Mouse (Mus musculus): ENCODE measurements around the gene Gper1. TPM values are rescaled to one million over a fixed set of nuclear protein-coding genes. Genes with fewer than 3 reads are reported as not detected.

Gper1 gene
- total RNA-seq, 2 experiments from 2014 or later = not detected

Other genes starting within 250 kb of the Gper1 start
- 89.3 and 93.2 TPM in 2 replicates for gene Sun1, start 222.5 kb upstream of the Gper1 start, total RNA-seq (2014; fragmentation: Nextera tagmentation)
- gene Sun1, start 222.5 kb upstream of the Gper1 start, total RNA-seq (2017) = 72.3 and 92.9 TPM in 2 replicates
- 57.7 and 80.8 TPM in 2 replicates for gene Get4, start 170.8 kb upstream of the Gper1 start, total RNA-seq (2014; fragmentation: Nextera tagmentation)
- 19.5 and 38.6 TPM in 2 replicates for gene Get4, start 170.8 kb upstream of the Gper1 start, total RNA-seq (2017)
- 6.0 and 14.7 TPM in 2 replicates for gene Adap1, start 97.5 kb upstream of the Gper1 start, total RNA-seq (2014; fragmentation: Nextera tagmentation)
- 3.0 and 8.0 TPM in 2 replicates for gene Adap1, start 97.5 kb upstream of the Gper1 start, total RNA-seq (2017)
- 40.4 and 41.7 TPM in 2 replicates for gene Cox19, start 71.7 kb upstream of the Gper1 start, total RNA-seq (2014; fragmentation: Nextera tagmentation)
- gene Cox19, start 71.7 kb upstream of the Gper1 start, total RNA-seq (2017) = 27.4 and 43.8 TPM in 2 replicates
- not detected in 2 replicates for gene Cyp2w1, start 70.5 kb upstream of the Gper1 start, total RNA-seq (2014; fragmentation: Nextera tagmentation)
- not detected in 2 replicates for gene Cyp2w1, start 70.5 kb upstream of the Gper1 start, total RNA-seq (2017)
- gene Gpr146, start 45.5 kb upstream of the Gper1 start, total RNA-seq (2014; fragmentation: Nextera tagmentation) = 7.5 and 7.9 TPM in 2 replicates
- 5.3 and 6.0 TPM in 2 replicates for gene Gpr146, start 45.5 kb upstream of the Gper1 start, total RNA-seq (2017)
- gene C130050O18Rik, start 17.9 kb upstream of the Gper1 start, total RNA-seq (2014; fragmentation: Nextera tagmentation) = 0.79 TPM in 1 of 2 replicates, not detected in the other
- gene C130050O18Rik, start 17.9 kb upstream of the Gper1 start, total RNA-seq (2017) = 0.08 TPM in 1 of 2 replicates, not detected in the other
- 28.0 and 31.0 TPM in 2 replicates for gene 3110082I17Rik, start 37.4 kb downstream of the Gper1 start, total RNA-seq (2014; fragmentation: Nextera tagmentation)
- gene 3110082I17Rik, start 37.4 kb downstream of the Gper1 start, total RNA-seq (2017) = 40.1 and 74.7 TPM in 2 replicates
- 10.9 and 19.5 TPM in 2 replicates for gene Zfand2a, start 61.4 kb downstream of the Gper1 start, total RNA-seq (2014; fragmentation: Nextera tagmentation)
- 13.6 and 14.7 TPM in 2 replicates for gene Zfand2a, start 61.4 kb downstream of the Gper1 start, total RNA-seq (2017)
- gene Uncx, start 120.3 kb downstream of the Gper1 start, total RNA-seq (2014; fragmentation: Nextera tagmentation) = not detected in 2 replicates
- not detected in 2 replicates for gene Uncx, start 120.3 kb downstream of the Gper1 start, total RNA-seq (2017)